Mouse (Mus musculus) forebrain, embryonic 13.5 days (tissue): ENCODE measurements around the gene Lonp1. TPM values are rescaled to one million over a fixed set of nuclear protein-coding genes. Genes with fewer than 3 reads are reported as not detected.
"Not testable (repeated sequence)": the region's sequence is repeated elsewhere in the genome, so short reads cannot be mapped to it uniquely, and the experiment has no call there.

Experiments
- ATAC-seq: fragments of 200-750 bp; cut with Nextera tagmentation; 2 replicates; pipeline ENCODE4 v1.8.0; 2017
- H3K27ac ChIP-seq: fragments of 300-500 bp; sonication (generic); 2 replicates; pipeline ENCODE4 v1.5.1; 2015; ENCODE audit warnings: inconsistent platforms, mild to moderate bottlenecking, moderate library complexity
- H3K27me3 ChIP-seq: fragments of 300-500 bp; sonication (generic); 2 replicates; pipeline ENCODE4 v1.6.1; 2015; ENCODE audit warnings: mild to moderate bottlenecking, inconsistent platforms
- H3K36me3 ChIP-seq: fragments of 300-500 bp; sonication (generic); 2 replicates; pipeline ENCODE4 v1.6.1; 2015; ENCODE audit warnings: mild to moderate bottlenecking, inconsistent platforms; ENCODE audit not compliant: poor library complexity, severe bottlenecking
- H3K4me1 ChIP-seq: fragments of 300-500 bp; sonication (generic); 2 replicates; pipeline ENCODE4 v1.6.1; 2015; ENCODE audit warnings: inconsistent platforms
- H3K4me2 ChIP-seq: fragments of 300-500 bp; sonication (generic); 2 replicates; pipeline ENCODE4 v1.6.1; 2015; ENCODE audit warnings: inconsistent platforms, mild to moderate bottlenecking, moderate library complexity
- H3K4me3 ChIP-seq: fragments of 300-500 bp; sonication (generic); 2 replicates; pipeline ENCODE4 v1.5.1; 2015; ENCODE audit warnings: mild to moderate bottlenecking, inconsistent platforms
- H3K9ac ChIP-seq: fragments of 300-500 bp; sonication (generic); 2 replicates; pipeline ENCODE4 v1.6.1; 2015; ENCODE audit warnings: mild to moderate bottlenecking, inconsistent platforms
- H3K9me3 ChIP-seq: fragments of 300-500 bp; sonication (generic); replicated peaks from 2 replicates; pipeline ENCODE4 v1.6.1; 2016; ENCODE audit warnings: inconsistent platforms
- WGBS: fragments of 180-500 bp; shearing (Covaris S2); methylation state at CpG from one replicate; pipeline ENCODE4 v1.1.7; 2015; 5-methylcytosine and 5-hydroxymethylcytosine counted together
- polyA plus RNA-seq: library from polyadenylated mRNA; unstranded; fragments of >200 nt; fragmentation: Nextera tagmentation; extraction: Ambion mirVana; gene quantifications from 2 replicates; pipeline ENCODE4 v1.2.1, GENCODE M21; 2015

Lonp1 gene
- polyA plus RNA-seq, 1 experiment from 2014 or later: 41.2 TPM

DNA sequence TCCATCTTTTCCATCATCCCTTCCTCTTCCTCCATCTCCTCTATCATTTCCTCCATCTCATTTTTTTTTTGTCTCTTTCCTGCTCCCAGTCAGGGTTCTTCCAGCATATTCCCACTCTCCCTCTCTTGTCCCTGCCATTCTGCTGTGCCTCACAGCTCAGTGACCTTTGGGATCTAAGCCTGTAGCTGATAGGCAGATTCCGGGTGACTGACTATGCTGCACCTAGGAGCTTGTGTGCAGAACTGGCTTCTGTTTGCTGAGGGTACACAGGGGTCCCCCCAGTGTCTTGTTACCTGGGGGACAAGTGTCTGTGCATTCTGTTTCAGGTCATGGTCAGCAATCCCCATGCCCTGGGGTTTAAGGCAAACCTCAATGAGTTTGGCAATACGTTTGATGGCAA is 28.1 kb upstream of the Lonp1 start:
- no peak for ATAC-seq
- WGBS: 68% methylated on average over 2 of the region's 2 CpGs

DNA sequence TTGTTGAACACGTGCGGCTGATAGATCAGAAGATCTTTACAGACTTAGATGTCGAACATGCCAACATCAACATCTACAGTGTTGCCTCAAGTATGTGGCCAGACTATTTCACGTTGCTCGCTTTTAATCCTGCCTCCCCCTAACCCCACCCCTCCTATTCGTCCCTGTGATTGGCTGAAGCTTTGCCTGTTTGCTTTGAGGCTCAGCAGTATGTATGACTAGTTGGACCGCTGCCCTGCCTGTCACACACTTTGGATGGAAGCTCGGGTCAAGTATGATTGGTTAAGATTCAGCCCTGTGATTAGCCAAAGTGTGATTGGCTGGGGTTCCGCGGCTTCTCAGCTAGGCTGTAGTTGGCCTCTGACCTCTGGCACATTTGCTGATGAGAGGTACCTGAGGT is 25.1 kb upstream of the Lonp1 start:
- Histone ChIP-seq H3K27ac (no peak overlapping the region), H3K9ac (no peak overlapping the region), H3K4me1 (no peaks in the 10 kb centered on the region), H3K4me3 (no peak overlapping the region), H3K27me3 (no peaks in the 10 kb centered on the region), H3K36me3 (no peaks in the 10 kb centered on the region), H3K9me3 (no peaks in the 10 kb centered on the region), H3K4me2 (no peak overlapping the region)
- ATAC-seq: no peak
- 41% methylated on average over 10 of the region's 10 CpGs for WGBS

More for the DNA sequence above, 28.1 kb upstream of the Lonp1 start:
- Histone ChIP-seq H3K4me3 (no peak overlapping the region), H3K9ac (no peak overlapping the region), H3K27me3 (no peaks in the 10 kb centered on the region), H3K4me2 (no peak overlapping the region), H3K27ac (no peak overlapping the region), H3K9me3 (no peaks in the 10 kb centered on the region), H3K4me1 (no peaks in the 10 kb centered on the region), H3K36me3 (no peaks in the 10 kb centered on the region)

DNA sequence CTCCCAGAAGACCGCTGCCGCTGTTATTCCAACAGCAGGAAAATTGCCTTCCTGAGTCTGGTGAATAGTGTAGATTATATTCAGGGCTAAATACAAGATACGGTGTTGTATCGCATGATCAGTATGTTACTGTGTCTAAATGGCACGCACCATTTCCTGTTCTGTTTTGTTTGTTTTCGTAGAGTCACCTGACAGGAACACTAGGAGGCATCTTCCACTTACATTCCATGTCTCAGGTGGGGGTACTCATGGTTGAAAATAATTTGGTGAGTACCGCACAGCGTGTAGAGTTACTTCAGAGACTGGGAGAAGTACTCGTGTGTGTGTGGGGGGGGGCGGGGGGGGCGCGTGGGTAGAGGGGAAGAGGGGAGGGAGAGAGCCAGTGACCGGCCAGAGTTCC is 20.9 kb upstream of the Lonp1 start:
- no peaks in the 10 kb centered on the region for H3K9me3 ChIP-seq
- H3K4me1 ChIP-seq: no peaks in the 10 kb centered on the region
- H3K27me3 ChIP-seq: no peaks in the 10 kb centered on the region
- WGBS: 81% methylated on average over 9 of the region's 13 CpGs
- no peak overlapping the region for H3K4me3 ChIP-seq
- H3K9ac ChIP-seq: no peak overlapping the region
- H3K36me3 ChIP-seq: no peaks in the 10 kb centered on the region
- no peak for ATAC-seq
- no peak overlapping the region for H3K4me2 ChIP-seq
- H3K27ac ChIP-seq: no peak overlapping the region

DNA sequence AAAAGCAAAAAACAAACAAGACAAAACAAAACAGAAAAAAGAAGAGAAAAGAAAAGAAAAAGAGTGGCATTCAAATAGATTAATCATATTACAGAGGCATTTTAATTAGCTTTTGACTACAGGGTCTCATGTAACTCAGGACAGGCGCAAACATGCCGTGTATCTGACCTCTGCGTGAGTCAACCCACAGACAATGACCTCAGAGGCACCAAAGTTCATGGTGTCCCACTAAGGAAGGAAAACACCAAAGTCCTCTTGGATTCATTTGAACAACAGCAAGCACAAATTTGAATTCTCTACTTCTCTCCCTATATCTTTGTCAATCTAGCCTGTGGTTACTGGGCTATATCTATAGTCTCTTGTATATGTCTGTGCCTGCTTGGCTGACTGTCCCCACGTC is 16.6 kb upstream of the Lonp1 start:
- WGBS: 85% methylated on average over 4 of the region's 4 CpGs
- Histone ChIP-seq H3K4me1 (no peaks in the 10 kb centered on the region), H3K4me2 (no peak overlapping the region), H3K9me3 (no peaks in the 10 kb centered on the region), H3K27ac (no peak overlapping the region), H3K36me3 (no peaks in the 10 kb centered on the region), H3K27me3 (no peaks in the 10 kb centered on the region), H3K9ac (no peak overlapping the region), H3K4me3 (no peak overlapping the region)
- no peak for ATAC-seq

DNA sequence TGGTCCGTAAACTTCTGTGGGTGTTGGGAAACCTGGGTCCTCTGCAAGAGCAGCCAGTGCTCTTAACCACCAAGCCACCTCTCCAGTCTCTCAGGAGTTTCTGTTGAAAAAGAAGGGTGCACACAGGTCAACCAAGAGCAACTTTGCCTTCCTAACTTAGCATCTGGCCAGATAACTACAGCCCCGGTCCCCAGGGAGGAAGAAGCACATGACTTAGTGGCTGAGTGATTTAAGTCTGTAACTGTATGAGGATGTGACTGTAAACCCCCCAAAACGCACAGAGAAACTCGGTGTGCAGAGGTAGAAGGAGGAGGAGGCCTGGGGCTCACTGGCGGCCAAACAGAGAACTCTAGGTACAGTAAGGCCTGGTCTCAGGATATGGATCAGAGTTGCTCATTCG is 7.3 kb upstream of the Lonp1 start:
- Histone ChIP-seq H3K9ac (no peak overlapping the region), H3K4me2 (no peak overlapping the region), H3K27me3 (0 out of 2 replicates have a peak, but pooled peaks cover 3% of the 10 kb centered on the region), H3K36me3 (no peaks in the 10 kb centered on the region), H3K9me3 (no peaks in the 10 kb centered on the region), H3K27ac (no peak overlapping the region), H3K4me1 (no peaks in the 10 kb centered on the region), H3K4me3 (no peak overlapping the region)
- 80% methylated on average over 6 of the region's 6 CpGs for WGBS
- no peak for ATAC-seq

DNA sequence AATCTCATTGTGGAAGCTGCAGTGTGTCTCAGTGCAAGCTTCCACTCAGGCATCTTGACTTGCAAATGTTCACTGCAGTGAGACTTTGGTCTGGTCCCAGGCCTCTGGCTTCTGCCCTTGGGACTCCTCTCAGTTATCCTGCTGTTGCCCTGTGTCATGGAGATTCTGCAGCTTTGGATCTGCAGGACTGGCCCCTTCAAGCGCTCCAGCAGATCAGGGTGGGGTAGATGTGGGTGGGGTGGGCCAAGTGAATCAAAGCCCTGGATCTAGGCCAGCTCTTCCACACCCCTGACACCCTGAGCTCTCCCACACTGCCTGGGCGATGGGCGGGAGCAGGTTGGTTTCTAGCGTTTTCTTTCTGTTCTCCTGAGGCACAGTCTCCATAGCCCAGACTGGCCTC is 5.1 kb upstream of the Lonp1 start:
- no peak for ATAC-seq
- no peaks in the 10 kb centered on the region for H3K36me3 ChIP-seq
- no peak overlapping the region for H3K9ac ChIP-seq
- no peak overlapping the region for H3K27ac ChIP-seq
- peaks cover 12% of the 10 kb centered on the region for H3K4me1 ChIP-seq
- no peak overlapping the region for H3K4me2 ChIP-seq
- no peaks in the 10 kb centered on the region for H3K9me3 ChIP-seq
- H3K27me3 ChIP-seq: 0 out of 2 replicates have a peak, but pooled peaks cover 6% of the 10 kb centered on the region
- WGBS: 56% methylated on average over 4 of the region's 4 CpGs
- H3K4me3 ChIP-seq: no peak overlapping the region

DNA sequence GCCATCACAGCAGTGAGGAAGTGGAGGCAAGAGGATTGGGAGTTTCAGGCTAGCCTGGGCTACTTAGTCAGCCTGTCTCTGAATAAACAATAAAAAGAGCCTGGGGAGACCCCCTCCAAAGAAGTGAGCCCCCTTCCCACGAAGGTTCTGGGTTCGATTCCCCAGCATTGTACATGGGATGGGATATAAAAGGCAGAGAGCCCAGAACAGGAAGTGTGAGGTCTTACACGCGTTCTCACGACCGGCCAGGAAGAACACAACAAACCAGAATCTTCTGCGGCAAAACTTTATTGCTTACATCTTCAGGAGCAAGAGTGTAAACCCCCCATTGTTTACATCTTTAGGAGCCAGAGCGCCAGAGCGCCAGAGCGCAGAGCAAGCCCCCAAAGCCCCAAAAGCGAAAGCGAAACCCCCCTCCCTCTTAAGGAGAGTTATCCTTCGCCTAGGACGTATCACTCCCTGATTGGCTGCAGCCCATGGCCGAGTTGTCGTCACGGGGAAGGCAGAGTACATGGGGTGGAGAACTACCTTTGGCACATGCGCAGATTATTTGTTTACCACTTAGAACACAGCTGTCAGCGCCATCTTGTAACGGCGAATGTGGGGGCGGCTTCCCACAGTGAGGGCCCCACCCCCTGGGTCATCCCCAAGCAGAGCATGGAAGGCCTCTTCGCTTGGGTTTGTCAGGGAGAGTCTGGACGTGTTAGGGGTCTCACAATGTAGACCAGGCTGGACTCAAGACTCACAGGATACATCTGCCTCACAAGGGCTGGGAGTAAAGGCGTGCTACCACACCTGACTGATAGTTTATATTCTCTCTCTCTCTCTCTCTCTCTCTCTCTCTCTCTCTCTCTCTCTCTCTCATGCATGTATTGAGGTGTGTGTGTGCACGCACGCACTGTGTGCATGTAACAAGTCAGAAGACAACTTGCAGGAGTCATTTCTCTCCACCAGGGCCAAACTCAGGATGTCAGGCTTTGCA is 3.4 kb upstream of the Lonp1 start:
- not testable (repeated sequence) for H3K36me3 ChIP-seq, H3K27me3 ChIP-seq, H3K4me3 ChIP-seq, H3K9me3 ChIP-seq, H3K4me2 ChIP-seq, ATAC-seq, H3K27ac ChIP-seq, H3K9ac ChIP-seq
- peaks cover 24% of the 10 kb centered on the region for H3K4me1 ChIP-seq
- WGBS: 89% methylated on average over 27 of the region's 27 CpGs

DNA sequence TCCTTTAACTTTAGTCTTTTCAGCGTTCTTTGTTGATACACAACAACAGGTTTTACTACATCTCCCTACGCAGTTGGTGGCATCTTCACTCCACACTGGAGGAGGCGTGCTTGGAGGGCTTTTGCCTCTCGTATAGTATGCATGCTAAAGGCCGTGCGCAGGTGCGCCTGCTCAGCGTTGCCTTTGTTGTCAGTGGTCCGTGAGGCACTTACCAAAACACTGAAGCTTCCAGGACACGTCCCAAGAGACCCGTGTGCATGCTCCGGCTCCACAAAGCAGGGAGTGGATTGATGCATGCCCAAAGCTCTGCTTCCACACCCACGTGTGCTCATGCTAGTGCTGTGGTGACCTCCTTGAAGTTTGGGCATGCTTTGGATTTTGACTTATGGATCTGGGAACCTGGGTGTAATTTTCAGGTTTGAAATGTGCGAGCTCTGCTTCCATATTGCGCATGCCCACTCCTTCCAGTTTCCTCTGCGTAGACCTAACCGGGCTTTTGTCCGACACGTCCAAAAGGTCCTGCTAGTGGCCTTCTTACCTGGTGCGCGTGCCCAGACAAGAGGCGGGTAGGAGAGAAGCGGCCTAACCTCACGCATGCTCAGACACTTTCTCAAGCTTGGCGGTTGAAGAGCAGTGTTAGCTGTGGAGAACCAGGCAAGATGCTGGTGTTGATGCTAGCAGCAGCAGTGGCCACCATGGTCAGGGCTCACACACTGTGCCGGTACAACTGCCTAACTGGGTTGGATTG is 1.0 kb upstream of the Lonp1 start, which contains the start of gene Catsperd:
Gene Catsperd, plus strand, starts transcription at position 614 of the 748 bp plus-strand sequence.
- peak within 1 kb of the TSS; percentile 33 for H3K27ac ChIP-seq
- H3K4me1 ChIP-seq: peaks cover 28% of the 10 kb centered on the region
- 0 out of 2 replicates have a peak, but pooled peaks cover 6% of the 10 kb centered on the region for H3K27me3 ChIP-seq
- H3K9ac ChIP-seq: peak within 1 kb of the TSS; percentile 88
- H3K36me3 ChIP-seq: peaks cover 14% of the 10 kb centered on the region
- WGBS: 8% methylated on average over 26 of the region's 26 CpGs
- peak within 1 kb of the TSS; percentile 95 for H3K4me2 ChIP-seq
- ATAC-seq: peak; percentile 45
- H3K4me3 ChIP-seq: peak within 1 kb of the TSS; percentile 92
- H3K9me3 ChIP-seq: no peaks in the 10 kb centered on the region

DNA sequence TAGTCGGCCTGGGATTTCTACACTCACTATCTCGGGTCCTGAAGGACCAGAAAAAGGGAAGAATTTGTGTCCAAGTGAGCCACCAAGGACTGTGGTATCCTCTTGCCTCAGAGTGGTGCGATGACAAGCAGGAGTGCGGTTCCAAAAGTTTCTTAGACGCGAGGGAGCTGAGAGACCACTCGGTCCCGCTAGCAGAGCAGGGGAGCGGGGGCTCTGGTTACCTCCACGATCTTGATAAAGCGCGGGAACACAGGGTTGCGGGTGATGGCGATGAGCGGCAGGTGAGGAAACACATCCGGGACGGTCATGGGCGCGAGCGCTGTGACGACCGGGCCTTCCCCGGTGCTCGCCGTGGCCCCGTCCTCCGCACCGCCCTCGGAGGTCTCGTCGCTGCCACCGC is 427 bp downstream of the Lonp1 start:
- H3K9me3 ChIP-seq: no peaks in the 10 kb centered on the region
- H3K4me1 ChIP-seq: peaks cover 28% of the 10 kb centered on the region
- peaks cover 29% of the 10 kb centered on the region for H3K36me3 ChIP-seq
- WGBS: under 1% methylated on average over 26 of the region's 32 CpGs
- peak overlapping the region; percentile 95 for H3K4me2 ChIP-seq
- peak overlapping the region; percentile 92 for H3K4me3 ChIP-seq
- H3K27me3 ChIP-seq: 0 out of 2 replicates have a peak, but pooled peaks cover 6% of the 10 kb centered on the region
- H3K27ac ChIP-seq: peak overlapping the region; percentile 48; the same call in 1 of the 2 replicates
- ATAC-seq: no peak
- peak overlapping the region; percentile 88 for H3K9ac ChIP-seq

DNA sequence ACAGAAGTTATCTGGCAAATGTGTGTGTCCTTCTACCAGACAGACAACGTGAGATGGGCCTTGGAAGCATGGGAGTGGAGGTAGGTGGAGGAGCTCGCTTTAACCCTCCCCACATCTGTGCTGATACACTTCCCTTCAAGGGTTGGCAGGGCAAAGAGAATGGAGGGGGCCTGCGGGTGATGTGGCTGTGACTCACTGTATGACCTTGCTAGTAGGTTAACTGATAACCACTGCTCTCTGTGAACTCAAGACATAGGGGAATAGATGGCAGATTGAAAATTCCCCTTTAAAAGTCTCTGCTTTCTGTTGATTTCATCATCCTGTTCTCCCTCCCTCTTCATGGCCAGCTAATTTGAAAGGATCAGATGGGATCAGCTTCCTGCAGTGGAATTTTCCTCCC is 1.2 kb downstream of the Lonp1 start:
- peaks cover 28% of the 10 kb centered on the region for H3K4me1 ChIP-seq
- peaks cover 37% of the 10 kb centered on the region for H3K36me3 ChIP-seq
- H3K9me3 ChIP-seq: no peaks in the 10 kb centered on the region
- peak overlapping the region; percentile 21; the same call in 1 of the 2 replicates for H3K9ac ChIP-seq
- 85% methylated on average over 3 of the region's 3 CpGs for WGBS
- no peak overlapping the region for H3K27ac ChIP-seq
- ATAC-seq: no peak
- H3K4me3 ChIP-seq: peak overlapping the region; percentile 12; the same call in 1 of the 2 replicates
- 0 out of 2 replicates have a peak, but pooled peaks cover 6% of the 10 kb centered on the region for H3K27me3 ChIP-seq
- H3K4me2 ChIP-seq: peak overlapping the region; percentile 95

DNA sequence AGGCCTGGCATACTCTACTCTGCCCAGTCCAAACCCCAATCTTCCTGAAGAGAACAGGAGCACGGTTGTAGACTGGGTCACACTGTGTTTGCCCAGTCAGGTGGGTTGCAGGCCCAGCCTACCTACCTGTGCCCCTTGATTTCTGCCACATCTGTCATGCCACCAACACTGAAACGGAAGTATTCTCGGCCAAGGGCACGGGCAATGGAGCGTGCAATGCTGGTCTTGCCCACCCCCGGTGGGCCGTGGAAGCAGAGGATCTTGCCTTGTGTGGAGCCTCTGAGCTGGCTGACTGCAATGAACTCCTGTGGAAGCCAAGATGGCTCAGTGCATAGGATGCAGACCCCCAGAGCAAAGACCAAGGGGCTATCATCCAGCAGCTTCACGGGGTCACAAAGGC is 9.1 kb downstream of the Lonp1 start:
- no peaks in the 10 kb centered on the region for H3K27me3 ChIP-seq
- ATAC-seq: no peak
- no peak overlapping the region for H3K4me3 ChIP-seq
- 94% methylated on average over 8 of the region's 8 CpGs for WGBS
- no peak overlapping the region for H3K9ac ChIP-seq
- H3K4me2 ChIP-seq: no peak overlapping the region
- H3K27ac ChIP-seq: no peak overlapping the region
- no peaks in the 10 kb centered on the region for H3K9me3 ChIP-seq
- peaks cover 86% of the 10 kb centered on the region for H3K36me3 ChIP-seq
- peaks cover 12% of the 10 kb centered on the region for H3K4me1 ChIP-seq

DNA sequence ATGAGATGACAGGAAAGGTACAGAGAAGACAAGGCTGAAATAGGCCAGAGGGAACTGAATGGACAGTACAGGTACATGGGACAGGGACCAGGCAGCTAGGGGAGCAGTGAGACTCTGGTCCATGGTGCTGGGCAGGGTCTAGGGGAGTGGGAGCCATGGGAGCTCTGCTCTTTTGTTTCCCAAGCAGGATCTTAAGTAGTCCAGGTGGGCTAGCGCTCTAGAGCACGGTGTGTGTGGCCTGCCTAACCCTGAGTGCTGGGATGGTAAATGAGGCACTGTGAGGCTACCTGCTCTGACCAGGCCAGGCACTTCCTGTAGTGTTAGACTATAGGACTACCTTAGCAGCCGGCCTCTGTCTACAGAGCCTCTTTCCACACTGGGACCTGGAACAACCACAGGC is 10.0 kb downstream of the Lonp1 start:
- no peaks in the 10 kb centered on the region for H3K27me3 ChIP-seq
- no peak for ATAC-seq
- peaks cover 16% of the 10 kb centered on the region for H3K4me1 ChIP-seq
- H3K9ac ChIP-seq: no peak overlapping the region
- H3K4me2 ChIP-seq: no peak overlapping the region
- H3K9me3 ChIP-seq: no peaks in the 10 kb centered on the region
- peaks cover 76% of the 10 kb centered on the region for H3K36me3 ChIP-seq
- H3K27ac ChIP-seq: no peak overlapping the region
- H3K4me3 ChIP-seq: no peak overlapping the region
- 85% methylated on average over 3 of the region's 3 CpGs for WGBS
